Mouse (Mus musculus) midbrain, embryonic 11.5 days (tissue): ENCODE data around the gene Snrpd2. TPM values are rescaled to one million over a fixed set of nuclear protein-coding genes. Genes with fewer than 3 reads are reported as not detected.
"Not testable (repeated sequence)": the region's sequence is repeated elsewhere in the genome, so short reads cannot be mapped to it uniquely, and the experiment has no call there.

Source experiments
- ATAC-seq: fragments of 200-750 bp; cut with Nextera tagmentation; 2 replicates; pipeline ENCODE4 v1.8.0; 2017; ENCODE audit warnings: moderate TSS enrichment, moderate library complexity; ENCODE audit not compliant: low FRiP score
- DNase-seq: peaks from one replicate; pipeline ENCODE4 v3.0.0; 2015; ENCODE audit warnings: low spot score; ENCODE audit errors: missing footprints
- H3K27ac ChIP-seq: fragments of 300-500 bp; sonication (generic); 2 replicates; pipeline ENCODE4 v1.5.1; 2014; ENCODE audit warnings: low read depth, low read length
- H3K27me3 ChIP-seq: fragments of 300-500 bp; sonication (generic); 2 replicates; pipeline ENCODE4 v1.6.1; 2014; ENCODE audit warnings: mild to moderate bottlenecking, low read length, moderate library complexity, mixed read lengths; ENCODE audit not compliant: control insufficient read depth, insufficient read depth
- H3K36me3 ChIP-seq: fragments of 300-500 bp; sonication (generic); 2 replicates; pipeline ENCODE4 v1.6.1; 2014; ENCODE audit warnings: mild to moderate bottlenecking, low read length, moderate library complexity, mixed read lengths; ENCODE audit not compliant: control insufficient read depth, insufficient read depth
- H3K4me1 ChIP-seq: fragments of 300-500 bp; sonication (generic); 2 replicates; pipeline ENCODE4 v1.6.1; 2014; ENCODE audit warnings: low read length; ENCODE audit not compliant: control insufficient read depth, insufficient read depth
- H3K4me2 ChIP-seq: fragments of 300-500 bp; sonication (generic); 2 replicates; pipeline ENCODE4 v1.6.1; 2014; ENCODE audit warnings: mild to moderate bottlenecking, moderate library complexity
- H3K4me3 ChIP-seq: fragments of 300-500 bp; sonication (generic); 2 replicates; pipeline ENCODE4 v1.5.1; 2014; ENCODE audit warnings: low read depth, low read length
- H3K9ac ChIP-seq: fragments of 300-500 bp; sonication (generic); 2 replicates; pipeline ENCODE4 v1.6.1; 2014; ENCODE audit warnings: low read length
- H3K9me3 ChIP-seq: fragments of 300-500 bp; sonication (generic); 2 replicates; pipeline ENCODE4 v1.6.1; 2016; ENCODE audit warnings: low read length; ENCODE audit not compliant: control insufficient read depth
- WGBS: fragments of 180-500 bp; shearing (Covaris S2); extraction: QIAGEN DNeasy Blood & Tissue Kit; methylation state at CpG from one replicate; pipeline ENCODE4 v1.1.7; 2014; 5-methylcytosine and 5-hydroxymethylcytosine counted together
- polyA plus RNA-seq: library from polyadenylated mRNA; unstranded; fragments of >200 nt; fragmentation: Nextera tagmentation; extraction: Ambion mirVana; gene quantifications from 2 replicates; pipeline ENCODE4 v1.2.1, GENCODE M21; 2014

The Snrpd2 gene
- polyA plus RNA-seq, 1 experiment from 2014 or later: 160 TPM

GRCm38 (mm10) chr7:19146793-19147192 is 2.7 kb upstream of the Snrpd2 start:
- ATAC-seq: no peak
- Histone ChIP-seq H3K9ac (no peak overlapping the region), H3K36me3 (no peaks in the 10 kb centered on the region)

GRCm38 (mm10) chr7:19147497-19148045 is 2.0 kb upstream of the Snrpd2 start:
- no peak for ATAC-seq
- Histone ChIP-seq H3K4me3 (no peak overlapping the region), H3K36me3 (no peaks in the 10 kb centered on the region), H3K9ac (no peak overlapping the region; the same call in 1 of the 2 replicates), H3K27me3 (no peaks in the 10 kb centered on the region), H3K4me2 (no peak overlapping the region; the same call in 1 of the 2 replicates), H3K27ac (no peak overlapping the region), H3K9me3 (no peaks in the 10 kb centered on the region), H3K4me1 (peaks cover 13% of the 10 kb centered on the region)
- no peak for DNase-seq
- WGBS: 54% methylated on average over 6 of the region's 6 CpGs

More at GRCm38 (mm10) chr7:19146793-19147192, 2.7 kb upstream of the Snrpd2 start:
- Histone ChIP-seq H3K4me3 (no peak overlapping the region), H3K9me3 (no peaks in the 10 kb centered on the region), H3K27me3 (no peaks in the 10 kb centered on the region), H3K27ac (no peak overlapping the region), H3K4me2 (no peak overlapping the region), H3K4me1 (peaks cover 13% of the 10 kb centered on the region)
- DNase-seq: no peak
- 92% methylated on average over 10 of the region's 10 CpGs for WGBS

GRCm38 (mm10) chr7:19148180-19148874 is 1.2 kb upstream of the Snrpd2 start:
- ATAC-seq (no peak), DNase-seq (peak; percentile 92)
- Histone ChIP-seq H3K36me3 (0 out of 2 replicates have a peak, but pooled peaks cover 3% of the 10 kb centered on the region), H3K4me2 (peak overlapping the region; percentile 92), H3K27me3 (no peaks in the 10 kb centered on the region), H3K9ac (peak overlapping the region; percentile 58), H3K4me3 (peak overlapping the region; percentile 69), H3K27ac (0 out of 2 replicates have a peak overlapping the region, but pooled peaks have one; percentile 25), H3K9me3 (no peaks in the 10 kb centered on the region), H3K4me1 (peaks cover 13% of the 10 kb centered on the region)
- WGBS: 17% methylated on average over 20 of the region's 20 CpGs

GRCm38 (mm10) chr7:19148875-19149541 is 514 bp upstream of the Snrpd2 start, which contains the start of gene Qpctl:
Gene Qpctl, minus strand, starts transcription at chr7:19149291.
- H3K9ac ChIP-seq: peak within 1 kb of the TSS; percentile 71
- peak; percentile 99 for DNase-seq
- H3K27me3 ChIP-seq: no peaks in the 10 kb centered on the region
- WGBS: under 1% methylated on average over 43 of the region's 43 CpGs
- peak within 1 kb of the TSS; percentile 76 for H3K27ac ChIP-seq
- H3K9me3 ChIP-seq: no peaks in the 10 kb centered on the region
- H3K36me3 ChIP-seq: peaks cover 3% of the 10 kb centered on the region; the same call in 1 of the 2 replicates
- peak within 1 kb of the TSS; percentile 69 for H3K4me3 ChIP-seq
- peaks cover 13% of the 10 kb centered on the region for H3K4me1 ChIP-seq
- peak; percentile 97 for ATAC-seq
- peak within 1 kb of the TSS; percentile 92 for H3K4me2 ChIP-seq

GRCm38 (mm10) chr7:19151121-19151520 is 1.6 kb downstream of the Snrpd2 start:
- H3K4me1 ChIP-seq: peaks cover 13% of the 10 kb centered on the region
- not testable (repeated sequence) for H3K36me3 ChIP-seq, H3K27me3 ChIP-seq, H3K27ac ChIP-seq, H3K9me3 ChIP-seq, ATAC-seq, H3K9ac ChIP-seq, H3K4me3 ChIP-seq, H3K4me2 ChIP-seq, DNase-seq
- WGBS: 93% methylated on average over 10 of the region's 10 CpGs

GRCm38 (mm10) chr7:19154796-19155195 is 5.3 kb downstream of the Snrpd2 start:
- 90% methylated on average over 8 of the region's 8 CpGs for WGBS
- no peak overlapping the region for H3K9ac ChIP-seq
- peaks cover 11% of the 10 kb centered on the region for H3K4me1 ChIP-seq
- peaks cover 7% of the 10 kb centered on the region for H3K27me3 ChIP-seq
- no peak overlapping the region for H3K27ac ChIP-seq
- no peak overlapping the region for H3K4me3 ChIP-seq
- DNase-seq: no peak
- peaks cover 3% of the 10 kb centered on the region; the same call in 1 of the 2 replicates for H3K36me3 ChIP-seq
- no peaks in the 10 kb centered on the region for H3K9me3 ChIP-seq
- ATAC-seq: no peak
- no peak overlapping the region for H3K4me2 ChIP-seq

GRCm38 (mm10) chr7:19155825-19156475 is 6.4 kb downstream of the Snrpd2 start:
- peaks cover 13% of the 10 kb centered on the region for H3K27me3 ChIP-seq
- H3K36me3 ChIP-seq: peaks cover 3% of the 10 kb centered on the region; the same call in 1 of the 2 replicates
- no peak overlapping the region for H3K4me3 ChIP-seq
- no peak overlapping the region for H3K27ac ChIP-seq
- H3K9ac ChIP-seq: no peak overlapping the region
- H3K4me1 ChIP-seq: peaks cover 4% of the 10 kb centered on the region
- H3K9me3 ChIP-seq: no peaks in the 10 kb centered on the region
- no peak for DNase-seq
- WGBS: 63% methylated on average over 13 of the region's 13 CpGs
- H3K4me2 ChIP-seq: no peak overlapping the region
- ATAC-seq: no peak

- peak; percentile 99 for DNase-seq
- peaks cover 13% of the 10 kb centered on the region for H3K27me3 ChIP-seq
- H3K9ac ChIP-seq: peak overlapping the region; percentile 59
- peaks cover 4% of the 10 kb centered on the region for H3K4me1 ChIP-seq
- H3K4me2 ChIP-seq: peak overlapping the region; percentile 36
- H3K36me3 ChIP-seq: peaks cover 3% of the 10 kb centered on the region; the same call in 1 of the 2 replicates
- no peaks in the 10 kb centered on the region for H3K9me3 ChIP-seq
- peak overlapping the region; percentile 20; the same call in 1 of the 2 replicates for H3K27ac ChIP-seq
- no peak overlapping the region for H3K4me3 ChIP-seq
- ATAC-seq: peak; percentile 74
- WGBS: 6% methylated on average over 28 of the region's 30 CpGs
These were observed 7.8 kb downstream of the Snrpd2 start for GRCm38 (mm10) chr7:19157160-19157800.
